Mouse (Mus musculus) right cerebral cortex, postnatal 4 days (tissue): ENCODE measurements around the gene Prickle2.

Experiments used
- DNase-seq: peaks from one replicate; pipeline ENCODE4 v3.0.0-alpha.2; 2022

The Prickle2 gene

GRCm38 (mm10) chr6:92512001-92512400, 194.0 kb downstream of the Prickle2 start:
- no peak for DNase-seq

- DNase-seq: no peak
Measured at GRCm38 (mm10) chr6:92509712-92510111, 196.2 kb downstream of the Prickle2 start.

DNA sequence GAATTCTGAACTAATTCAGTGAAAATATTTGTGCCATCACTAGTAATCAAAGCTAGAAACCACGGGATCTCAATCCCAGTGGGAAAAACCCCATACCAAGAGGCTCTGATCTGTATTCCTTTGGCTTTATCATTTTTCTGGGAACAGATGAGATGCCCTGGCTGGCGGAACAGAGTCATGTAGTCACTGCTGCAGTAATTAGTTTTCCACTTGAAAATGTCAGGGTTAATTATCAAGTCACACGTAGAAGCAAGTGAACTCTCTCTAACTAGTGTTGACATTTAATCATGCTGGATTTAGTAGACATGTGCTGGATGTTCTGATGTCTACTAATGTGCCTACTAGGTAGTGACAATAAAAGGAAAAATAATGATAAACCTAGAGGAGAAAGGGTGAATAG, 199.7 kb downstream of the Prickle2 start:
- no peak for DNase-seq

- DNase-seq: no peak
Measured at GRCm38 (mm10) chr6:92499449-92499848, 206.5 kb downstream of the Prickle2 start.

- no peak for DNase-seq
Measured at GRCm38 (mm10) chr6:92498574-92498973, 207.4 kb downstream of the Prickle2 start.

DNA sequence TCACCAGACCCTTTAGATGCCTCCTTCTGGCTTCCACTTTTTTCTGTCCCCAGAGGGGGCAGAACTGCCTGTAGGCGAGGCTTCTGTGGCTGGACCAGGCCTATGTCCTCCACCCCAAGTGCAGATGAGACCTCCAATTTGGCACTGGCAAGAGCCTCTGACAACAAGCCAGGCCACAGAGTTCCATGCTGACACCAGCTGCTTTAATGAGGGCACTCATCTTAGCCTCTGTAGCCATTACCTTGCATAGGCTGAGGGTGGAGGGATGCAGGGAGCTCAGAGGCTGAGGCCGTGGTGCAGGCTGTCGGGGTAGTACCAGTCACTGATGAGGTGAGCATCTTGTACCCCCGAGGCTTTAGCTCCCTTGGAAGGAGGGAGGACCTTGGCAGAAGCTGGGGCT, 208.7 kb downstream of the Prickle2 start:
- DNase-seq: no peak

DNA sequence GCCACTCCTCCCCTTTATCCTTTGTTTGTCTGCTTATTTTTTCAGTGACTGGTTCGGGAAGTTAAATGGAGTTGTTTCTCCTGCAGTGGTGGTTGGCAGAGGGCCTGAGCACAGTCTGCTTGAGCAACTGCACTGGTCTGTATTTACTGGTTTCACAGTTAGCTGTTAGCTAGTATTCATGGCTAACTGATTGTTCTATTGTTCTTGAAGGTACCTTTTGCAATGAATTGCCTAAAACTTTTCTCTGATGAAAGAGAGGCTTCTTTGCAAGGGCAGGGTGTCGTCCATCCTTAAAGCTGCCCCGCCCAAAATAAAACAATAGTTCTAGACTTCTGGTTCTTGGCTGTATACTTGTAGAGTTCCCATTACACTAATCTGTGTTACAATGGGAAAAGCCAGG, 210.5 kb downstream of the Prickle2 start:
- no peak for DNase-seq

GRCm38 (mm10) chr6:92481690-92481956, 224.3 kb downstream of the Prickle2 start:
- DNase-seq: no peak

DNA sequence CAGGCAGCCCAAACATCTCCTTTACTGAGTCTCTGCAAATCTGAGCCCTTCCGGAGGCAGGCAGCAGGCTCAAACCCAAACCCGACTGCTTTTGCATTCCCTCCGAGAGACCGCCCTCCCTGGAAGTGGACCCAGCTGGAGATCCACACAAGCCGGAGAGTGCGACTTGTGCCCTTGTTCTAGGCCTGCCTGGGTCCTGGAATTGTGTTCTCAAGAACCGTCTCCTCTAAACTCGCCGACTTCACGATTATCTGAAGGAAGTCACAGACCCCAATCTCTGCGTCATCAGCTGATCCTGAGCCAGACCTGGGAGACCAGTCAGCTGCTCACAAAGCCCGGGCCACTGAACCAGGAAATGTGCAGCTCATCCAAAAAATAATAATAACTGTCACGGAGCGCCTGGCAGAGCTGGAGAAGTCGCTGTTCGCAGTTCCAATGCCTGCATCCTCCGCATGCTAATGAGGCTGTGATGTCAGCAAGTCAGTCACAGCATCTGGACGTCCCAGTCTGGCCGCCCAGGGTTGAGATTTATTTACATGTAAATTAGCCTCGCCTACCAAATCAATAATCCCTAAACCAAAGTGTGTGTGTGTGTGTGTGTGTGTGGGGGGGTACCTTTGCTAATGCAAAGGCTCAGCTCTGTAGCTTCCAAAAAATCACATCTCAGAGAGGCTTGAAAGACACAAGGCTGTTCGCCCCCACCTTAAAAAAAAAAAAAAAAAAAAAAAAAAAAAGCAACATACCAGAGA, 224.8 kb downstream of the Prickle2 start:
- peak; percentile 63 for DNase-seq

DNA sequence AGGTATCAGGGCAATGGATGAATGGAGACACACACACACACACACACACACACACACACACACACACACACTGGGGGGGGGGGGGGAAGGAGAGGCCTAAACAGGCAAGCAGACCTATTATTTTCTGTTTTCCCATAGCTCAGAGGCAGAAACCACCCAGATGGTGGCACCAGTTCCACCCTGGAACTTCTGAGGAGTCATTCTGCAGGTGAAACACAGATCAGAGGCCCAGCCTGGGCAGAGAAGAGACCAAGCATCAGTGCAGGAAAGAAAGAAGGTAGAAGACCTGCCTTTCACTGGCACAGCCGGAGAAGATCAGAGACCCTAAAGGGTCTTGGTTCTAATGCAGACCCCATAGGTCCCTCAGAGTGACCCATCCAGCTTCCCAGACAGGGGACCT, 227.3 kb downstream of the Prickle2 start:
- DNase-seq: no peak

- no peak for DNase-seq
Measured at GRCm38 (mm10) chr6:92477621-92478020, 228.3 kb downstream of the Prickle2 start.

DNA sequence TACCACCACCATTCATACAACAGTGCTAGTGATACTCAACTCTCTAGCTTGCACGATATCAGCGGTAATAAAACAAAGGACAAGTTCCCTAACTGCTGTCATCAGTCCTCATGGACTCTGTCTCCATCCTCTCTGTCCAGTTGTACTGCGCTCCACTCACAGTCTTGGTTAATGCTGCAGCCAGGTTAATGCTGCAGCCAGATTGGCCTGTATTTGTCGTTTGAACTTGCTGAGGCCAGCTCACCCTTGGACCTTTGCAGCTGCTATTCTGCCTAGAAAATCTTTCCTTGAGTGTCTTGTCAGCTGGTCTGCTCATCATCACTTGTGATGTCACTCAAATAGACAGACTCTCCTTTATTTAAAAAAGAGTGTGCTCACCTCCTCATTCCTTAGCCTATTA, 236.5 kb downstream of the Prickle2 start:
- no peak for DNase-seq

DNA sequence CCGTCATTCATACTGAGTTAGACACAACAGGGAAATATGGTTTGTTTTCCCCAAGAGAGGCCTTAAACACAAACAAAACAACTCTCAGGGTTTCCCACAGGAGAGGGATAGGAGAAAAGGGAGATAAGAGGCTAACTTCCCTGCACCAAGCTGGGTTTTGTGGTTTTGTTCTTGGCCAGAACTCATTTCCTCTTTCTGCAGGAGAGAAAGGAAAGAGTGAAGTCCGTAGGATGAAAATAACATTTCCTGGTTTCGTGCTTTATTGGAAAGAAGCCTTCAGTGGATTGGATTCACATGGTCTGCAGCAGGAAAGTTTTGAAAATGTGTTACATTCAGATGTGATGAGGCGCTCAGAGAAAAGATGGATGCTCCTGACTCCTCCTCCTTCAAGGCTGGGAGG, 237.1 kb downstream of the Prickle2 start:
- DNase-seq: no peak

DNA sequence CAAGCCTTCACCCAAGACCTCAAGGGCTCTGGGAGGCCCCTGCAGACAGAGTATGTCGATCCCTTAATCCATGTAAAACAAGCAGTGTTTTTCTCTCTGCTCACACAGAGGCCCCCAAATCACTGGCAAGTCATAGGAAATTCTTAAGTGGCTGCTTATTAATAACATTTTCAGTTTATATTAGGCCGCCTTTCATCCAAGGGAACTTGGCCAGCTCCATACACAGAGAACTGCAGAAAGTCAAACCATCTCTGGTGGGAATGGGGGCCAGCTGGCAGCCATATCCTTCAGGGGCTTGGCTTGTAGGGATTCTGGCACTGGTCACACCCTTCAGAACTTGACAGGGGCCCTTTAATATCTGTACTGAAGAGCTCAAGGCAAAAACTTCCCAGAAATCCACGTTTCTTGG, 237.6 kb downstream of the Prickle2 start:
- DNase-seq: no peak

GRCm38 (mm10) chr6:92467343-92467742, 238.6 kb downstream of the Prickle2 start:
- peak; percentile 41 for DNase-seq

- DNase-seq: no peak
Measured at GRCm38 (mm10) chr6:92465666-92466065, 240.3 kb downstream of the Prickle2 start.

DNA sequence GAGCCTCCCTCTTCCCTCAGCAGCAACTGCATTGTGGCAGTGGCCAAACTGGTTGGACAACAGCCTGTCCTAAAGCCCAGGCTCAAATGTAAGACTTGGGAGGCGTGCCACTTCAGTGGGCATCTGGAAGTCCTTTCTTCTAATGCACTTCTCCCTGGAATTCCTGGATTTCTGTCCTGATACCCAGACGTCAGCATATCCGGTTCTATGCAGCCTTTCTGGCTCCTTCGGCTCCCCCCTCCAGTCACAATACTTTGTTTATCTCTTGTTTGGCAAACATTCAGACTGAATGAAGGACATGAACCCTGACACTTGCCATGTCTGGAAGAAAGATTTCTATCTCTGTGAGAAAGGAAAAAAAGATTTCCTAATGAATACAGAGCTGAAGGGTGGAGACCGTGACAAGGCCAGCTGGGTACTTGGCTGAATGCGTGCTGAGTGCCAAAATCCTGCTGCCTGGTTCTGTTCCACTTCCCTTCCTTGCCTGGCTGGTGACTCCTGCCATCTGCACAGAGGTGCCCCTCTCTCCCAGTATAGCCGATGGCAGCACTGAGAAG, 241.1 kb downstream of the Prickle2 start:
- DNase-seq: no peak

- DNase-seq: no peak
Measured at GRCm38 (mm10) chr6:92463768-92464167, 242.2 kb downstream of the Prickle2 start.

DNA sequence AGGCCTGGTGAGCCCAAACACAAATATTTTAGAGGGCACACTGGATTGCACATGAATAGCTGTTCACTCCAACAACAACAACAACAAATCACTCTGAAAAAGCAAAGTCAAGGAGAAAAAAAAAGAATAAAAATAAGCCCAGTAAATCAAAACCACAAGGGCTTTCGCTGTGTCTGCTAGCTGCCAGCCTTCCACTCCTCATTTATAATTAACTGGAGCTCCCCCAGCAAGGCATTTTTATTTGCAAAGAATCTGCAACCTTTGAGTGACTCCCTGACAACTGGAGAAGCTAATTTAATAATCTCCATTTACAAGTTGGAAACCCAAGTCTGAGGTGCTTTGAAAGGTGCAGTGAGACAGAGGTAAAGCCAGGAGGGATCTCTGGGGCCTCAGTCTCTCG, 245.2 kb downstream of the Prickle2 start:
- no peak for DNase-seq

DNA sequence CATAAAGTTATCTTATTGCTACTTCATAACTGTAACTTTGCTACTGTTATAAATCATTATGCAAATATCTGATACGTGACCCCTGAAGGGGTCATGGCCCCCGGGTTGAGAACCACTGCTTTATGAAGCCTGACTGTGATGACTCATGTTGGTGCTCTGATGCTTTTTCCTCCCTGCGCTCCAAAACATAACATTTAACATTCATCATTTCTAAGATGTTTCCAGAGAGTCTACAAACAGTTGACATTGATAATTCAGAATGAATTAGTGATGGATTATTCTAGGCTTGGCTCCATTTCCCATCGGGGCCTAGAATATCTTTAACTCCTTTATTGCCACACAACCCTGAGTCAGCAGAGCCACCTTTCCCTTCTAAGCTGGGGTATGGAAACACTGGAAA, 247.9 kb downstream of the Prickle2 start:
- no peak for DNase-seq

DNA sequence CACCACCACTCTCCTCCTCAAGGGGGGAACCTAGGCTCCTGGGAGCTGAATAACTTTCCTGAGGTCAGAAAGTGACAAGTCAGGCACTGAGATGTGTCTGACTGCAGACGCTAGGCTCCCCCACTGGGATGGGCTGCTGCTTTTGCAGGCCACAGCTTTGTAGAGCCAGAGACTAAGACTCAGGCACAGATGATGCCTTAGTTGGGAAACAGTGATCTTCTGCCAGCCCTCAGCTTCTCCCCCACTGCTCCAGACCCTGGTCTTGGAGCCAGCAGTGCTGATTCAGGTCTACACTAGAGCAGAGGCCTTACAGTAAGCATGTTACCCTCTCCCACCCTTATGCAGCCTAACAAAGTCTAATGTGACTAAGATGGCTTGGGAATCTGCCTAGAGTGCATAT, 254.5 kb downstream of the Prickle2 start:
- no peak for DNase-seq

GRCm38 (mm10) chr6:92449956-92450355, 256.0 kb downstream of the Prickle2 start:
- no peak for DNase-seq

GRCm38 (mm10) chr6:92446662-92447061, 259.3 kb downstream of the Prickle2 start:
- DNase-seq: no peak

GRCm38 (mm10) chr6:92441205-92441604, 264.8 kb downstream of the Prickle2 start:
- no peak for DNase-seq

DNA sequence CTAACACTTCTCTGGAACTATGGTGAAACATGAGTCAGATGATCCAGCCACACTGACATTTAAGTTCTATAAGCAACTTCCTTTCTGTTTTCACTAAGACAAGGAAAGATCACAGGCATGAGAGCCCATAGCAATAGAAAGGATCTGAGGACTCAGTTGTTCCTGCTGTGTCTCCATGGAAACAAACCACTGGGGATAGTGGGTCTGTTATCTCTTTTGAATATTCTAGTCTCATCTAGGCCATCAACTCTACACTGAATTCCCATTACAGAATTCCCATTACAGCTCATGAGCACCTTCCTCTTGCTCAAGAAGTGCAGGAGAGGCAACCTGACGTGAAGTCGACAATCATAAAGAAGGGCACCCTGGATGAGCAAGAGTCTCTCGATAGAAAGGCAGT, 265.7 kb downstream of the Prickle2 start:
- no peak for DNase-seq
